Mouse (Mus musculus) mature B cell (primary cell): ENCODE measurements around the gene Dctn3.
"Not testable (repeated sequence)": the region's sequence is repeated elsewhere in the genome, so short reads cannot be mapped to it uniquely, and the experiment has no call there.

ENCODE experiments used
- in situ Hi-C: fragments of 300-500 bp; cut with MboI; formaldehyde crosslinking; loops from 2 replicates; pipeline ENCODE4 v1.14.3; 2019

Dctn3 gene

GRCm38 (mm10) chr4:41700224-41700623 lies 22.7 kb downstream of the Dctn3 start:
- in situ Hi-C loops: loop anchor here (25.0 kb wide), 1 partner anchor 138 kb away; the partner anchor contains the start of genes Dnaic1 and Fam219a

- in situ Hi-C loops: loop anchor here (25.0 kb wide), 1 partner anchor 137 kb away; the partner anchor contains the start of genes Dnaic1 and Fam219a
Observed at GRCm38 (mm10) chr4:41699783-41700182, 23.2 kb downstream of the Dctn3 start, which contains the start of gene Il11ra1. Gene Il11ra1 (plus strand): TSS chr4:41699989.

- in situ Hi-C loops: not testable (repeated sequence)
Observed at GRCm38 (mm10) chr4:41698421-41699016, 24.5 kb downstream of the Dctn3 start.

GRCm38 (mm10) chr4:41696930-41697841 lies 25.8 kb downstream of the Dctn3 start, which contains the start of gene Cntfr:
Gene Cntfr (minus strand): TSS chr4:41697089.
- in situ Hi-C loops: not testable (repeated sequence)

- in situ Hi-C loops: not testable (repeated sequence)
Observed at GRCm38 (mm10) chr4:41696452-41696851, 26.5 kb downstream of the Dctn3 start.

- in situ Hi-C loops: not testable (repeated sequence)
Observed at GRCm38 (mm10) chr4:41695800-41696199, 27.2 kb downstream of the Dctn3 start.

GRCm38 (mm10) chr4:41693511-41693910 lies 29.5 kb downstream of the Dctn3 start:
- in situ Hi-C loops: not testable (repeated sequence)

GRCm38 (mm10) chr4:41690014-41690413 lies 33.0 kb downstream of the Dctn3 start:
- in situ Hi-C loops: not testable (repeated sequence)

GRCm38 (mm10) chr4:41688562-41688961 lies 34.4 kb downstream of the Dctn3 start:
- in situ Hi-C loops: not testable (repeated sequence)

- in situ Hi-C loops: not testable (repeated sequence)
Observed at GRCm38 (mm10) chr4:41685882-41686492, 37.0 kb downstream of the Dctn3 start.

GRCm38 (mm10) chr4:41684931-41685453 lies 38.0 kb downstream of the Dctn3 start:
- in situ Hi-C loops: not testable (repeated sequence)

GRCm38 (mm10) chr4:41684131-41684930 lies 38.6 kb downstream of the Dctn3 start:
- in situ Hi-C loops: not testable (repeated sequence)

- in situ Hi-C loops: not testable (repeated sequence)
Observed at GRCm38 (mm10) chr4:41683303-41683702, 39.7 kb downstream of the Dctn3 start.

- in situ Hi-C loops: no loop called here
Observed at GRCm38 (mm10) chr4:41682789-41683188, 40.2 kb downstream of the Dctn3 start.

- in situ Hi-C loops: no loop called here
Observed at GRCm38 (mm10) chr4:41681947-41682346, 41.0 kb downstream of the Dctn3 start.

- in situ Hi-C loops: no loop called here
Observed at GRCm38 (mm10) chr4:41681176-41681575, 41.8 kb downstream of the Dctn3 start.

- in situ Hi-C loops: no loop called here
Observed at GRCm38 (mm10) chr4:41679291-41679690, 43.7 kb downstream of the Dctn3 start.

GRCm38 (mm10) chr4:41678863-41679262 lies 44.1 kb downstream of the Dctn3 start:
- in situ Hi-C loops: no loop called here

- in situ Hi-C loops: no loop called here
Observed at GRCm38 (mm10) chr4:41677006-41677629, 45.9 kb downstream of the Dctn3 start.

- in situ Hi-C loops: no loop called here
Observed at GRCm38 (mm10) chr4:41676248-41677005, 46.5 kb downstream of the Dctn3 start.
